Mouse (Mus musculus) erythroblast, embryonic 14.5 days (primary cell): Measurements from ENCODE around the gene 4930442H23Rik. TPM values are rescaled to one million over a fixed set of nuclear protein-coding genes. Genes with fewer than 3 reads are reported as not detected.

Experiments
- H3K27me3 ChIP-seq: 2 replicates; pipeline ENCODE4 v1.6.1; 2012; ENCODE audit warnings: inconsistent platforms; ENCODE audit not compliant: control insufficient read depth
- H3K36me3 ChIP-seq: 2 replicates; pipeline ENCODE4 v1.6.1; 2012; ENCODE audit warnings: mild to moderate bottlenecking, inconsistent platforms; ENCODE audit not compliant: control insufficient read depth
- H3K4me1 ChIP-seq: 2 replicates; pipeline ENCODE4 v1.6.1; 2012; ENCODE audit warnings: inconsistent platforms; ENCODE audit not compliant: control insufficient read depth
- H3K4me3 ChIP-seq: replicated peaks from 2 replicates; pipeline ENCODE3; 2012; ENCODE audit warnings: moderate library complexity, mild to moderate bottlenecking, inconsistent platforms
- H3K9me3 ChIP-seq: 2 replicates; pipeline ENCODE4 v1.6.1; 2012; ENCODE audit warnings: low read length, inconsistent platforms, mixed read lengths; ENCODE audit not compliant: control insufficient read depth
- GATA1 ChIP-seq: IDR thresholded peaks from 2 replicates; pipeline ENCODE4 v1.6.1; 2012; ENCODE audit warnings: low read length, inconsistent platforms, mixed read lengths
- TAL1 ChIP-seq: IDR thresholded peaks from 3 replicates; pipeline ENCODE4 v1.6.1; 2012; ENCODE audit warnings: low read length, inconsistent platforms, mixed read lengths
- polyA plus RNA-seq: library from polyadenylated mRNA; stranded (reverse); fragments of >175 nt; gene quantifications from 2 replicates; pipeline ENCODE4 v1.2.3, GENCODE M21; 2012

The 4930442H23Rik gene
- polyA plus RNA-seq, 1 experiment = not detected

- Histone ChIP-seq H3K9me3 (no peaks in the 10 kb centered on the region), H3K4me3 (no peak overlapping the region), H3K4me1 (peaks cover 70% of the 10 kb centered on the region), H3K27me3 (no peaks in the 10 kb centered on the region), H3K36me3 (peaks cover 87% of the 10 kb centered on the region)
- TF ChIP-seq TAL1 (no peak), GATA1 (no peak)
Measured at GRCm38 (mm10) chr10:81161602-81162317, 21.9 kb downstream of the 4930442H23Rik start.

GRCm38 (mm10) chr10:81154736-81155135 lies 28.9 kb downstream of the 4930442H23Rik start:
- H3K27me3 ChIP-seq = no peaks in the 10 kb centered on the region
- no peak overlapping the region for H3K4me3 ChIP-seq
- peaks cover 23% of the 10 kb centered on the region for H3K4me1 ChIP-seq
- TF ChIP-seq TAL1 = no peak
- peaks cover 17% of the 10 kb centered on the region for H3K9me3 ChIP-seq
- H3K36me3 ChIP-seq = peaks cover 97% of the 10 kb centered on the region

- no peaks in the 10 kb centered on the region for H3K27me3 ChIP-seq
- H3K4me1 ChIP-seq = peaks cover 23% of the 10 kb centered on the region
- TF ChIP-seq GATA1 = no peak
- no peak for TF ChIP-seq TAL1
- H3K4me3 ChIP-seq = no peak overlapping the region
- H3K9me3 ChIP-seq = peaks cover 20% of the 10 kb centered on the region
- peaks cover 99% of the 10 kb centered on the region for H3K36me3 ChIP-seq
Measured at GRCm38 (mm10) chr10:81154313-81154712, 29.3 kb downstream of the 4930442H23Rik start.

GRCm38 (mm10) chr10:81152609-81153008 lies 31.0 kb downstream of the 4930442H23Rik start:
- TF ChIP-seq TAL1 = no peak
- no peak for TF ChIP-seq GATA1
- Histone ChIP-seq H3K27me3 (peaks cover 6% of the 10 kb centered on the region; the same call in 1 of the 2 replicates), H3K4me3 (no peak overlapping the region), H3K9me3 (peaks cover 33% of the 10 kb centered on the region), H3K4me1 (peaks cover 20% of the 10 kb centered on the region), H3K36me3 (peaks cover 99% of the 10 kb centered on the region)

GRCm38 (mm10) chr10:81151261-81151660 lies 32.4 kb downstream of the 4930442H23Rik start:
- peaks cover 6% of the 10 kb centered on the region; the same call in 1 of the 2 replicates for H3K27me3 ChIP-seq
- H3K36me3 ChIP-seq = peaks cover 99% of the 10 kb centered on the region
- no peak overlapping the region for H3K4me3 ChIP-seq
- peaks cover 29% of the 10 kb centered on the region for H3K4me1 ChIP-seq
- H3K9me3 ChIP-seq = peaks cover 46% of the 10 kb centered on the region
- TF ChIP-seq GATA1 (no peak), TAL1 (no peak)

- Histone ChIP-seq H3K4me3 (no peak overlapping the region), H3K27me3 (peaks cover 6% of the 10 kb centered on the region; the same call in 1 of the 2 replicates), H3K36me3 (peaks cover 99% of the 10 kb centered on the region), H3K9me3 (peaks cover 68% of the 10 kb centered on the region), H3K4me1 (peaks cover 69% of the 10 kb centered on the region)
- TF ChIP-seq GATA1 (no peak), TAL1 (no peak)
Measured at GRCm38 (mm10) chr10:81146296-81146695, 37.4 kb downstream of the 4930442H23Rik start.

GRCm38 (mm10) chr10:81145778-81146177 lies 37.9 kb downstream of the 4930442H23Rik start:
- H3K4me1 ChIP-seq = peaks cover 74% of the 10 kb centered on the region
- peaks cover 100% of the 10 kb centered on the region for H3K36me3 ChIP-seq
- H3K27me3 ChIP-seq = peaks cover 6% of the 10 kb centered on the region; the same call in 1 of the 2 replicates
- no peak for TF ChIP-seq GATA1
- TF ChIP-seq TAL1 = no peak
- H3K9me3 ChIP-seq = peaks cover 68% of the 10 kb centered on the region
- H3K4me3 ChIP-seq = no peak overlapping the region

GRCm38 (mm10) chr10:81145307-81145706 lies 38.3 kb downstream of the 4930442H23Rik start:
- Histone ChIP-seq H3K4me1 (peaks cover 77% of the 10 kb centered on the region), H3K4me3 (no peak overlapping the region), H3K27me3 (peaks cover 6% of the 10 kb centered on the region; the same call in 1 of the 2 replicates), H3K36me3 (peaks cover 100% of the 10 kb centered on the region), H3K9me3 (peaks cover 68% of the 10 kb centered on the region)
- TF ChIP-seq GATA1 = no peak
- no peak for TF ChIP-seq TAL1

- Histone ChIP-seq H3K4me1 (peaks cover 80% of the 10 kb centered on the region), H3K9me3 (peaks cover 65% of the 10 kb centered on the region), H3K4me3 (no peak overlapping the region), H3K36me3 (peaks cover 100% of the 10 kb centered on the region), H3K27me3 (peaks cover 6% of the 10 kb centered on the region; the same call in 1 of the 2 replicates)
- TF ChIP-seq GATA1 = no peak
- TF ChIP-seq TAL1 = no peak
Measured at GRCm38 (mm10) chr10:81144667-81145066, 39.0 kb downstream of the 4930442H23Rik start.
